Mouse (Mus musculus) left cerebral cortex, postnatal 25 days (tissue): ENCODE measurements around the gene Qars. TPM values are rescaled to one million over a fixed set of nuclear protein-coding genes. Genes with fewer than 3 reads are reported as not detected.
A peak's percentile ranks its signal among the peaks of the same experiment; 100 is the strongest.

Experiments used
- DNase-seq, 2 experiments: peaks; one replicate each; pipeline ENCODE4 v3.0.0; 2022; ENCODE audit warnings: low spot score in 2 of 2, mixed read lengths in 1 of 2
- intact Hi-C: fragments of 180-260 bp; cut with DNase I; formaldehyde crosslinking; loops from one replicate; pipeline ENCODE4 v1.15.1; 2025
- total RNA-seq, 2 experiments: library from RNA; stranded (reverse); gene quantifications; 2 replicates each; pipeline ENCODE4 v1.2.3; 2021

The Qars gene
- total RNA-seq, 2 experiments from 2014 or later = 75.3 to 84.4 TPM

GRCm38 (mm10) chr9:108485301-108485875, 22.1 kb upstream of the Qars start:
- no peak for DNase-seq
- intact Hi-C loops = no loop called here

GRCm38 (mm10) chr9:108486973-108487530, 20.5 kb upstream of the Qars start:
- DNase-seq = no peak
- intact Hi-C loops = no loop called here

- intact Hi-C loops = no loop called here
- DNase-seq = no peak
Observed at GRCm38 (mm10) chr9:108488403-108488802, 19.1 kb upstream of the Qars start.

GRCm38 (mm10) chr9:108489215-108489614, 18.3 kb upstream of the Qars start:
- DNase-seq = no peak
- intact Hi-C loops = no loop called here

GRCm38 (mm10) chr9:108489702-108490558, 17.6 kb upstream of the Qars start:
- intact Hi-C loops = loop anchor here (2.0 kb wide), 1 partner anchor 19 kb away; no protein-coding TSS in a partner anchor
- no peak for DNase-seq

- intact Hi-C loops = loop anchor here (2.0 kb wide), 1 partner anchor 18 kb away; no protein-coding TSS in a partner anchor
Observed at GRCm38 (mm10) chr9:108490559-108491285, 16.8 kb upstream of the Qars start, which contains the start of gene Usp19. TSS of gene Usp19 (plus strand) at chr9:108490602.

GRCm38 (mm10) chr9:108491286-108491580, 16.3 kb upstream of the Qars start:
- intact Hi-C loops = loop anchor here (2.0 kb wide), 1 partner anchor 18 kb away; no protein-coding TSS in a partner anchor
- DNase-seq = no peak

More at GRCm38 (mm10) chr9:108490559-108491285, 16.8 kb upstream of the Qars start, which contains the start of gene Usp19:
- peak; percentile 94 to 98 for DNase-seq

GRCm38 (mm10) chr9:108492043-108492750, 15.3 kb upstream of the Qars start:
- DNase-seq = peak in 1 of 2 experiments; percentile 13
- intact Hi-C loops = no loop called here

- DNase-seq = no peak
- intact Hi-C loops = no loop called here
Observed at GRCm38 (mm10) chr9:108493246-108493645, 14.3 kb upstream of the Qars start.

GRCm38 (mm10) chr9:108494146-108494825, 13.2 kb upstream of the Qars start:
- intact Hi-C loops = no loop called here
- no peak for DNase-seq

- DNase-seq = no peak
- intact Hi-C loops = no loop called here
Observed at GRCm38 (mm10) chr9:108494905-108495304, 12.6 kb upstream of the Qars start.

- no peak for DNase-seq
- intact Hi-C loops = no loop called here
Observed at GRCm38 (mm10) chr9:108499231-108499630, 8.3 kb upstream of the Qars start.

GRCm38 (mm10) chr9:108499943-108500342, 7.6 kb upstream of the Qars start:
- intact Hi-C loops = no loop called here
- DNase-seq = no peak

- intact Hi-C loops = no loop called here
- no peak for DNase-seq
Observed at GRCm38 (mm10) chr9:108506901-108507300, 605 bp upstream of the Qars start.

GRCm38 (mm10) chr9:108508776-108509175, 1.3 kb downstream of the Qars start:
- no peak for DNase-seq
- intact Hi-C loops = loop anchor here (2.0 kb wide), 1 partner anchor 18 kb away; the partner anchor contains the start of gene Usp19

GRCm38 (mm10) chr9:108516380-108517251, 9.1 kb downstream of the Qars start, which contains the start of gene Qrich1:
TSS of gene Qrich1 (plus strand) at chr9:108516806.
- intact Hi-C loops = no loop called here
- DNase-seq = peak; percentile 96 to 97

GRCm38 (mm10) chr9:108517253-108517930, 9.9 kb downstream of the Qars start:
- intact Hi-C loops = no loop called here

More at GRCm38 (mm10) chr9:108517253-108517930, 9.9 kb downstream of the Qars start:
- peak; percentile 85 to 86 for DNase-seq
